Mouse (Mus musculus) cortical plate, adult 2 months (tissue): Measurements from ENCODE around the gene Mamdc2.

Experiments used
- CTCF ChIP-seq: fragments of 200-500 bp; IDR thresholded peaks from 2 replicates; pipeline ENCODE4 v1.5.1; 2011; ENCODE audit warnings: mild to moderate bottlenecking, control low read depth, low read length; ENCODE audit not compliant: insufficient read depth; ENCODE audit errors: extremely low read depth
- POLR2A ChIP-seq: fragments of 200-500 bp; IDR thresholded peaks from 2 replicates; pipeline ENCODE4 v1.6.1; 2011; ENCODE audit warnings: mild to moderate bottlenecking, low read length, control low read depth; ENCODE audit not compliant: insufficient read depth; ENCODE audit errors: extremely low read depth

- TF ChIP-seq POLR2A = no peak
- no peak for TF ChIP-seq CTCF
Measured at GRCm38 (mm10) chr19:23369275-23369674, 79.0 kb downstream of the Mamdc2 start.
